Mouse (Mus musculus): Measurements from ENCODE around the gene Cartpt. TPM values are rescaled to one million over a fixed set of nuclear protein-coding genes. Genes with fewer than 3 reads are reported as not detected.
A peak's percentile ranks its signal among the peaks of the same experiment; 100 is the strongest.
"Not testable (repeated sequence)": the region's sequence is repeated elsewhere in the genome, so short reads cannot be mapped to it uniquely, and the experiment has no call there.

The Cartpt gene
- under 1 TPM; 0.34 to 0.48 TPM for total RNA-seq (2021)

DNA sequence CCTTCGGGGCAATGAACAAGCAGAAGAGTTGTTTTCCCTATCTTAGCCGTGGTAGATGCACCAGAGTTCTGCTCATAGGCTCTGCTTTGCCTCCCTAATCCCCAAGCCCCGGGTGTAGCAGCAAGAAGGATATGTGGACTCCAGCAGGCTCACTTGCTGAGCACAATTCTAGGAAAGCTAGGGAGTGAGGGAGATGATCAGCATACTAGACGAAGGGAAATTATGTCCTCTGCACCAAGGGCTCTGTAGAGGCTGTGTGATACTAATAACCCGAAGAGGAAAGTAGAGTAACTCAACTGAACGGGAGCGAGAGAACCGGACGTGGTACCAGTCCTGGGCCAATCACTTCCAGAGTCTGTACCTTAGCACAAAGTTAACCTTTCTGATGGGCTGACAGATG is at the start of gene Cartpt:
Cartpt (minus strand) TSS at position 127 of the 400 bp plus-strand sequence.
- no peak for DNase-seq

DNA sequence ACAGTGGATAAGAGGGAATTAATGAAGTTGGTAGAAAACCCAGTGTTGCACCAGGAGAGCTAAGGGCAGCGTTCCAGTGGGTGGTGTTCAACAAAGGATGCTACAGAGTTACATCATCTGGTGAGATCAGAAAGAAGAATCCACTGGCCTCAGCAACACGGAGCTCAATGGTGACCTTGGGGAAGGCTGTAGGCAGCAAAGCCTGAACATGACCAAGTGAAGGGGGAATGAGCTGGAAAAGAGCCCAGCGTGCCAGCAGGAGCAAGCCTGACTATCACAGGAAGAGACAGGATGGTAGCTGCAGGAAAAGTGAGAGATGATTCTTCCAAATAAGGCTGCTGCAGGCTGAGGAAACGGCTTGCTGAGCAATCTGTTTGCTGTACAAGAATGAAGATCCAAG is 46.5 kb upstream of the Cartpt start:
- no peak for DNase-seq

DNA sequence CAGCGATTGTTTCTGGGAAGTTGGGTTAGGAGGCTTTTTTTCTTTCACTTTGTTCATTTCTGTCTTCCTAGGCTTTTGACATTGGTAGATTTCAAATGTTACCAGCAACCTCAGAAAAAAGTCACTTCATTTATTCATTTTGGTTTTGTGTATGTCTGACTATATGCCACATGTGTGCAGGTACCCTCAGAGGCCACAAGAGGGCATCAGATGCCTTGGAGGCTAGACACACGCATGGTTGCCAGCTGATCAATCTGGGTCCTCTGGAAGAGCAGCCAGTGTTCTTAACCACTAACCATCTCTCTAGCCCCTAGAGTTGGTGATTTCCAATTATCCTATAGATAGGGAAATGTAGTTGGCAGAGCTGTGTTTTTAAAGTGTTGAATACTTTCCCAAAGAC is 42.6 kb upstream of the Cartpt start:
- DNase-seq = no peak

DNA sequence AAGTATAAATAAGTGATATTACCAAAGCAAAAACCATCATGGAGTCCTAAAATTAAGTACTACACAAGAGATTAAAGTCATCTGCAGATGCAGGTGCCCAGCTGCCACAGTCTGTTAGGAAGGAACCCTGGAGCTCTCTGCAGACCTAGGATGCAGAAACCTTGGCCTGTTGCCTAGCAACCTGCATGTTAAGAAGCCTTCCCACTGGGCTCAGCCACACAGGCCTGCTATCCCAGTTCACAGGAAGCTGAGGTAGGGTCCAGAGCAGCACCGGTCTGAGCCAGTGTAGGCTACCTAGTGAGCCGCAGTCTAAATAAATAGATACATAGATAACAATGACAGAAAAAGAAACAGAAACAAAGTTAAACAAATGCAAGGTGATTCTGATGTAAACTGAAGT is 39.7 kb upstream of the Cartpt start:
- DNase-seq = no peak

DNA sequence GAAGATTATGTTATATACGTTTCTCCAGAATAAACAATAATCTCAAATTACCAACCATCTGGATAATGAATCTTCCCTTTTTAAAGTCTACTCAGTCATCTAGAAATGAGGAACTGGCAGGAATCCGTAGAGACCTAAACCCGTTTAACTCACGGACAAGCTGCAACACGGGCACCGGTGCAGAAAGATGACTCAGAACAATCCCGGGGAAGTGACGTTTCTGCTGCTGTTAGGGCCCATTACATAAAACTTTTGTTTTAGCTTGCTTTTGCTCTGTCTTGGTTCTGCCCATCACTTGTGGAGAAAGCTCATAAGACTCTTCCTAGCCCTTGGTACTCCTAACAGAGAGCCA is 38.4 kb upstream of the Cartpt start:
- no peak for DNase-seq

DNA sequence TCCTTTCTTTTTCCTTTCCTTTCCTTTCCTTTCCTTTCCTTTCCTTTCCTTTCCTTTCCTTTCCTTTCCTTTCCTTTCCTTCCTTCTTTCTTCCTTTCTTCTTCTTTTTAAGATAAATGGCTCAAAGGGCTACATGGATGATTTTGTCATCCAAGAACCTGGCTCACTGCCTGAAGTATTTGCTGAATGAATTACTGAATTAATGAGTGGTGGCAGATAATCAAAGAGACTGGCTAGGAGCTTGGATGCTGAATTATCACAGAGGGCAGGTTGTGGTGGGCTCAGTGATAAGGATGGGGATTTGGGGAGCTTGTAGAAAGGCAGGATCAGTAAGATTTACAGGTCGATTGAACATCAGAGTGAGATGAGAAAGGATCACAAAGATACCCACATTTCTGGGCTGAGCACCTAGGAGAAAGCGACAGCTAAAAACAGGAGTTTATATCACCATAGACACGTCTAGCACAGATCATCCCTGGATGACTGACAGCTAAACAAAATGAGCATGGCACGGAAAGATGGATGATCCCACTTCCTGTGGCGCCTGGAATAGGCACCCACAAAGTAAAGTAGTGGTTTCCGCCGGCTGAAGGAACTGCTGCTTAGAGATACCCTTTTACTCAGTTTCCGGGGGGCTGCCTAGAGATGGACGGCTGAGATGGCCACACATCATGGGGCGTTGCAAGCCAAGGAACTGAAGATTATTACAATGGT is 37.9 kb upstream of the Cartpt start:
- no peak for DNase-seq

DNA sequence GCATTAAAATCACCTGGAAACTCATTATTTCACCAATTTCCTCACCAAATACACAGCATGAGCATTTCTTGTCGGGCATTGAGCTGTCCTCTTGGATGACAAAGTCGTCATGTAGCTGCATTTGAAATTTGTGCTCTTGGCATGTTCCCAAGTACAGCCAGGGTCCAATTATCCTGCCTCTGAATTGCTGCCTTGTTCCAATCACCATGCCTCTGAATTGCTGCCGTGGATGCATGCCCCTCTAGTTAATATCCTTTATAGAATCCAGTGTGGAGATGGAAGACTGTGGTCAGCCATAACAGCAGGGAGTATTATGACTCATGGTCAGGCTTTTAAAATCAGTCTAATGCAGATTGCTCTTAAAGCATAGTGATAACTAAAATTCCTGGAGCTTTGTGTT is 36.9 kb upstream of the Cartpt start:
- no peak for DNase-seq

DNA sequence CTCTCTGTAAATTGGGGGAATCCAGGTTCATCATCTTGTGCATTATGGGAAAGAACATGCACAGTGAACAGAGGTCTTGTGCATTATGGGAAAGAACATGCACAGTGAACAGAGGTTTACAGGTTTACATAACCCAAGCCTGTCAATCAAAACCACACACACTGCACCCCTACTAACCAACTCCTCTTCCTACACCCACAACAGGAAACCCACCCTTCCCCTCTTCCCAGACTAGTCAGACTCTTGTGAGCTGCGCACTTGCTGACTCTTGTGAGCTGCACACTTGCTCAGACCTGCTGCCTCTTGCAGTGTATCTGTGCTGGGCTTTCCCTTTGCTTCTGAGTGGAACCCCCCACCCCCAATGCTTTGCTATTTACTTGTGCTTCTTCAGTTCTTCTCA is 31.5 kb upstream of the Cartpt start:
- DNase-seq = no peak

DNA sequence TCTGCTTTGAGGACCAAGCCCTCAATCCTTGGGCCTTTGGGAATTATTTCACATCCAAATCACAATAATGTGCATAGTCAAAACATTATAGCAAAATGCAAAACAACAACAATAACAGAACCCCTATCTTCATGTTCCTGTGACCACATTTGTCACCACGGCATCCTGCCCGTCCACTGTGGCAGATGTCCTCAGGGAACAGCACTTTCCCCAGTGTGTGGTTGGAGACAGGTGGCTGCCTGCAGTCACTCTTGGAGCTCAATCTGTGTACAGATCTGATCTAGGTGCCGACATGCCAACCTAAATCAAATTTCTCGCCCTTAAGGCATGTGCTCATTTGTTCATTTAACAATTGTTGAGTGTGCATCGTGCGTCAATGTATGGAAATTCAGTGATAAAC is 30.6 kb upstream of the Cartpt start:
- DNase-seq = no peak

DNA sequence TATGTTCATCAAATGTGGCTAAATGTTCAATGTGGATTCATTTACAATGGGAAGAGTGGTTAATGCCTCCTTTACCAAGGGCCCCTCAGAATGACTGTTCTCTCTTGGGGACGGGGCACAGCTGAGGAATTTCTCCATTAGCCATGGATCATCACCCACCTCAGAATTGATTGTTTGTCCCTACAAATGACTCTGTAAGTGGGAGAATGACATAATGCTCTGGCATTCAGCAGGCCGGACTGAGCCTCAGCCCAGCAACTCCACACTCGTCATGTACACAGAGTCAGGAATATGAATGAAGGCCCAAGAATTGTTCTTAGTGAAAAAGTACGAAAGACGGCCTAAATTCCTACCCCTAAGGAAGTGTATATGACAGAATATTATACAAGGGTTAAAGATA is 25.4 kb upstream of the Cartpt start:
- DNase-seq = no peak

DNA sequence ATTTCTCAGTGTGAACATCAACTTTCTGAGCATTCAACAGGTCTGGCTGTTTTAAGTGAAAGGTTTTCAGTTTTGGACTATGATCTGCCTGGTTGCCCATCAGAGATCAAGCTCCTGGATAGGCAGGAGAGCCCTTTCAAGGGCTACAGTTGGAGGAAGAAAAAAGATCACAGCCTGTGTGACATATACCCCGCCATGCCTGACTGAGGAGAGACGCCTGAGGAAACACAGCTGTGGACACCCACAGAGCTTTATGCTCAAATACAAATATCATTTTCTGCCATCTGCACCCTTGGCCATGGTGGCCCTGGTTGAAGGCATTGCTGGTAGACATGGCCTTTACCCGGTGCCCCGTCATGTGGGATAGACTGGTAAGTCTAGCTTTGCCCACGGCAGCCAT is 14.7 kb upstream of the Cartpt start:
- no peak for DNase-seq

DNA sequence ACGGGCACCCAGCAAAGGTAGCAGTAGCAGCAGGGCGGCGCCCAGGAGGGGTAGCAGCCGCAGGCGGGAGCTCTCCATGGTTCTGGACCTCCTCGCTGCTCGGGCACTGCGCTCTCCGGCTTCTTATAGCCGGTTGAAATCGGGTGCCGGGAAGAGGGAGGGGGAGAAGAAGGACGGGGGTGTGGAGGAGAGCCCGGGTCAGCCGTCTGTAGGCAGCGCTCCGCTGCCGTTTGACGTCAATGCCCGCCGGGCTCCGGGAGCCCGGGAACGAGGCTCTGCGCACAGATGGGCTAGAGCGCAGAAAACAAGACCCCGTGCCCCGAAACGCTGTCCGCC is 366 bp downstream of the Cartpt start:
- peak; percentile 84 for DNase-seq

DNA sequence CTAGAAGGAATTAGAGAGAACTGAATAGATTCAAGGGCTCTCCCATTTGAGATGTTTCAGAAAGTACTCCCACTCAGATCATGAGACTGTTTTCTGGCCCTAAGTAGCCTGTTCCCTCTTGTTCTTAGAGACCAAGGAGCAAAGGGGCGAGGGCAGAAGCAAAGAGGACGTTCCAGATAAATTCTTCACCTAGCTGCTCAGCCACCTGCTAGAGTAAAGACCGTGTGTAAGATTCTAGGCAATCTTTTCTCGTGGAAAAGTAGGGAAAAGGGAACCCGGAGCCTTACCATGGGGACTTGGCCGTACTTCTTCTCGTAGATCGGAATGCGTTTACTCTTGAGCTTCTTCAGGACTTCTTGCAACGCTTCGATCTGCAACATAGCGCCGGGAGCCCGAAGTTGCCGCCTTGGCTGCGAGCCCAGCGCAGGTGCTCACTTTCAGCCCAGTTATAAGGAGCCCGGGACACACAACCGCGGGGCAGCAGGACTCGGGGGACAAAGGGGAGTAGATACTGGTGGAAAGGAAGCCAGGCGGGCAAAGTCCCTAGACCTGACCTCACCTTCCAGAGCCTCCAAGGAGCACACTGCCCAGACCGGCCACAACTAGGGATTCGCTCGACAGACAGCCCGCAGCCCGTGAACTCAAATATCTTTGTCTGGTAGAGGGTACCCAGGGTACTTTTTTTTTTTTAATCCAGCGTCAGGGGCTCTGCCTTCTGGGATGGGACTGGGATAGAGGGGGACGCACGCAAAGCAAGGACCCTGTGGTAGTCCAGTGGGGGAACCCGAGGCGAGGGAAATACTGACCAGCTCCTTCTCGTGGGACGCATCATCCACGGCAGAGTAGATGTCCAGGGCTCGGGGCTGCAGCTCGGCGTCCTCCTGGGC is 978 bp downstream of the Cartpt start:
- DNase-seq = no peak

DNA sequence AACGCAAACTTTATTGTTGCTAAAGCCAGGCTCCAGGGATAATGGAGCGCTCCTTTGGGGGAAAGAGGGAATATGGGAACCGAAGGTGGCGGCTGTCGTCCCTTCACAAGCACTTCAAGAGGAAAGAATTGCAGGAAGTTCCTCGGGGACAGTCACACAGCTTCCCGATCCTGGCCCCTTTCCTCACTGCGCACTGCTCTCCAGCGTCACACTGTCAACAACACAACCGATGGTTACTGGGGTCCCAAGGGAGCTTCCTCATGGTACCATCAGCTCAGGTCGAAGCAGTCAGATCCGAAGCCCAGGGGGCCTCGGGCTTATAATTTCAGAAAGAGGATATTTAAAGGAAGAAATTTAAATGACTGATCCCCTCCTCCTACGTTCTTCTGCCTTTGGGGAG is 2.1 kb downstream of the Cartpt start:
- DNase-seq = no peak

DNA sequence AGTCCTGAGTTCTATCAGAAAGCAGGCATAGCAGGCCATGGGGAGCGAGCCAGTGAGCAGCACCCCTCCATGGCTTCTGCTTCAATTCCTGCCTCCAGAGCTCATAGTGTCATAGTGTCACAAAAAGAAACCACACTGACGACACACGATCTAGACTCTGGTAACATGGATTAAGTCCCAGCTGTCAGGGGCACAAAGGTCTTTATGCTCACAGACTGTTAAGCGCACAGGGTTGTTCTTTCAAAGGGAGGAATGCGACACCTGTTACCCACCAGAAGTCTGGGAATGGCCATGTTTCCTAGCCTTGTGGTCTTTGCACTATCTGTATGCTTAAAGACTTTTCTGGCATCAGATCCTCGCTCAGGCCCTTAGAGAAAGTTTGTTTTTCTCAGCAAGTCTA is 15.3 kb downstream of the Cartpt start:
- no peak for DNase-seq

DNA sequence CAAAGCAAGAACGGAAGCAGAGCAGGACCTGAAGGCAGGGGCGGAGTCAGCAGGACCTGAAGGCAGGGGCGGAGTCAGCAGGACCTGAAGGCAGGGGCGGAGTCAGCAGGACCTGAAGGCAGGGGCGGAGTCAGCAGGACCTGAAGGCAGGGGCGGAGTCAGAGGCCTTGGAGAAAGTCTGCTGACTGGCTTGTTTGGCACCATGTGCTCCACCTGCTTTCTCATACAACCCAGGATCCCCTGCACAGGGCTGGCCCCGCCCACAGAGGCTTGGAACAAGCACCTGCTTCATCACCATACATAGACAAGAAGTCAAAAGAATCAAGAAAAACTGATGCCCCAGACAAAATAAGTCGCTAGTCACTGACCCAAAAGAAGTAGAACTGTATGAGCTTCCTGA is 19.1 kb downstream of the Cartpt start:
- not testable (repeated sequence) for DNase-seq

DNA sequence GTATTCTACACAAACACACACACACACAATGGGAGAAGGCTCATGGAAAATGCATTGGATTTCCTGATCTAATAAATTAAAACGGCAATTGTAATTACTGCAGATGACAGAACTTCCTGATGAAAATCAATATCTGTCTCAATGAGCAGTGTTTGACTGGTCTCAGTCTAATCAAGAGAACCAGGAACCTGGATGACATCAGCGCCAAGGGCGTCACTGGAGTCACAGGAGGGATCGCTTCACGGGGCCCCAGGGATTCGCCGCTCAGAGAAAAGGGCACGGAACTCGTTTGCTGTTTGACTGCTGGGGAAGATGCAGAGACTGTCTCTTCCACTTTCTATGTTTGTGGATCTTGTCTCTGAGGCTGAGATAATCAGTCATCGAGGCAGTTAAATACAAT is 21.2 kb downstream of the Cartpt start:
- no peak for DNase-seq

DNA sequence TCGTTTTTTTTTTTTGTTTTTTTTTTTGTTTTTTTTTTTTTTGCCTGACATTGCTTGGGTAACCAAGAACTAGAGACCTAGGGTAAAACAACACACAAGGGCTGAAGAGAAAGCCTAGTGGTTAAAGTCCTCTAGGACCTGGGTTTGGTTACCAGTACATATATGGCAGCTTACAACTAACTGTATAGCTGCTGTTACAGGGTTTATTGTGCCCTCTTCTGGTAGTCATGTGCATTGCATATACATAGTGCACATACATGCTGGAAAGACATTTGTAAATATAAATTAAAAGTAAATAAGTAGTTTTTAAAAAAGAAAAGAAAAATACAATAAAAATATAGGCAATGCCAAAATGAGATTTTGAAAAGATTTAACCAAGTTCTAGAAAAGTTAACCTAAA is 28.8 kb downstream of the Cartpt start:
- no peak for DNase-seq

DNA sequence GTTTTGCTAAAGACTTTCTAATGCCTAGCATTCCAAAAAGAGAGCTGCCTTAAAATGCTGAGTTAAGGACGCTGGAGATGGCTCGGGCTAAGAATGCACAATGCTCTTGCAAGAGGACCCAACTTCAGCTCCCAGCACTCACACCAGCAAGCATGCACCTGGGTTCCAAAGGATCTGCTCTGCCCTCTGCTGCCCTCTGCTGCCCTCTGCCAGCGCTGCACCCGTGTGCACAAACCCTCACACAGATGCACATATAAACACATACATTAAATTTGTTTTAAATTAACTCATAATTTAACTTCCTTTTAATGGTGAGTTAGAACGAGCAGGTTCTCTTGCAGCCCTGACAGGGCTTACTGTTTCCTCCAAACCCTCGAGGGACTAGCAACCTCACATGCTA is 32.5 kb downstream of the Cartpt start:
- DNase-seq = no peak

DNA sequence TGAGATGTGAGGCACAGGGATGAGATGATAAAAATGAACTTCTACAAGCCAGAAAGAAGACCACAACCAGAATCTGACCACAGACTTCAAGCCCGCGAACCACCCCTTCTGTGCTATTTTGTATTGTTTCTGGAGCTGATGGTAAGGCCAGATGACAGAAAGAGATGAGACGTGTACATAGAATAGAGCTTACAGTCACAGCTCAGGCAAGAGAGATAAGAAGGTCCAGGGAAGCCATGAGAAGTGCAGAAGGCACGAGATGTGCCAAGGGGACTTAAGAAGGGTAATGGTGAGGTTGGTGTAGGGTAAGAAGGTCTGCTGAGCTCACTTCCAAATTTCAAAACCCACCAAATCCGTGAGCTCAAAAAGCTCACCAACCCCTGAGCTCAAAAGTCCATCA is 36.6 kb downstream of the Cartpt start:
- DNase-seq = no peak

DNA sequence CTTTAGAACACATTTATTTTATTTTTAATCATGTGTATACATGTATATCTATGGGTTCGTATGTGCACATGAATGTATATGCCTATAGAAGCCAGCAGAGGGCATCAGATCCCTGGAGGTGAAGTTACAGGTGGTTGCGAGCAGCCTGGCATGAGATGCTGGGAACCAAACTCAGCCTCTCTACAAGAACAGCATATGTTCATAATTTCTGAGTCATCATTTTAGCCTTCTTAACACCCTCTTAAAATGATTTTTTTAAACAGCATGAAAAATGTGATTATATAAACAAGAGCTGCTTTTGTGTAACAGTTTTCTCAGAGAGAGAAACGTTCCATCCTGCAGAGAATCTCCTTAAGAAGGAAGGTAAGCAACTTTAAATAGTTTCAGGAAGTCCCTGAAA is 40.2 kb downstream of the Cartpt start:
- no peak for DNase-seq

DNA sequence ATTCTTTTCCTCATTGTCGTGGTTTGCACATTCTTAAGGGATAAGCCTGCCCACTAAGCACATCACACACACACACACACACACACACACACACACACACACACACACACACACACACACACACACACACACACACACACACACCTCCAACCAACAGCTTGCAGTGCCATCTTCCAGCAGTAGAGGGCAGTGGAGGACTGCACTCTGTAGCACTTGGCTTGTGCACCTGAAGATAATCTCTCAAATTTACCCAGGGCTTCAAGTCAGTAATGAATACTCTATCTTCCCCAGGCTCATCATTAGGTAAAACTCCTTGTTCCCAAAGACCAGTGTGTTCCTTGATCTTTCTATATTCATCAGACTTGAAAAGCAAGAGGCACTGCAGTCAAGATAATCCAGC is 41.8 kb downstream of the Cartpt start:
- peak; percentile 40 for DNase-seq

DNA sequence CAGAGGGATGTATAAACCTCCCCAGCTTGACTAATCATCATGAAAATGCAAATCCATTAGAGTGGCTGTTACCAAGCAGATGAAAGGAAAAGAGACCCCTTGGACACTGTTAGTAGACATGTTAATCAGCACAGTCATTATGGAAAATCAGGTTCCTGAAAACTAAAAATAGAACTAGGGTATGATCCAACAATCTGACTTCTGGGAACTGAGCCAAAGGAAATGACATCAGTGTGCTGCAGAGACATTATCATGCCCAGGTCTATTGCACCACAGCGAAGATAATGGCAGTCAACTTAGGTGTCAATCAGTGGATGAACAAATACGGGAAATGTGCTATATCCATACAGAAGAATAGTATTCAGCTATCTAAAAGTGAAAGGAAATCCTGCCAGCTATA is 43.0 kb downstream of the Cartpt start:
- peak; percentile 42 for DNase-seq

DNA sequence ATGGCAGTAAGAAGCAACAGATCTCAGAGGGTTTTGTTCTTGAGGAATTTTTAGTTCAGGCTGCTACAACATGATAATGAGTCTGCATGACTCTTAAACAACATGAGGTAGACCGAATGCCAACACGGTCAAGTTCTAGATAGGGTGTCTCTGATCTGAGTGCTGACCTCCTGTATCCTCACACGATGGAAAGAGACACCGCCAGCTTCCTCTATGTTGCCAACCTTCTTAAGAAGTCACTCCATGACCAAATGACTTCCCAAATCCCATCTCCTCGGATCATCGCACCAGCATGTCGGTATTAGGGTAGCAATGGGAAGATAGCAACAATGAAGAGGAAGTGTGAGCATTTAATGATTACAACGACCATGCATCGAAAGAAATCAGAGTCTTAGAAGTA is 43.6 kb downstream of the Cartpt start:
- no peak for DNase-seq

Data from heart, postnatal 4 days (tissue).